Mouse (Mus musculus) urinary bladder, postnatal 4 days (tissue): ENCODE measurements at regions not wholly inside any gene's neighbourhood (a gene's known extent, or its start where the extent isn't known, plus 50 kb on each side); places are given as distances from the start of the nearest gene placed in this dataset.

ENCODE experiments used
- DNase-seq, 2 experiments: peaks; one replicate each; pipeline ENCODE4 v3.0.0; 2021 to 2022; ENCODE audit warnings: low spot score in 2 of 2

GRCm38 (mm10) chr9:84923966-84924365 lies 388.6 kb upstream of the Gm11114 start:
- no peak for DNase-seq

GRCm38 (mm10) chr9:84936291-84937055 lies 376.1 kb upstream of the Gm11114 start:
- no peak for DNase-seq

- DNase-seq, result no peak
Observed at GRCm38 (mm10) chr9:84966558-84967154, 345.9 kb upstream of the Gm11114 start.

DNA sequence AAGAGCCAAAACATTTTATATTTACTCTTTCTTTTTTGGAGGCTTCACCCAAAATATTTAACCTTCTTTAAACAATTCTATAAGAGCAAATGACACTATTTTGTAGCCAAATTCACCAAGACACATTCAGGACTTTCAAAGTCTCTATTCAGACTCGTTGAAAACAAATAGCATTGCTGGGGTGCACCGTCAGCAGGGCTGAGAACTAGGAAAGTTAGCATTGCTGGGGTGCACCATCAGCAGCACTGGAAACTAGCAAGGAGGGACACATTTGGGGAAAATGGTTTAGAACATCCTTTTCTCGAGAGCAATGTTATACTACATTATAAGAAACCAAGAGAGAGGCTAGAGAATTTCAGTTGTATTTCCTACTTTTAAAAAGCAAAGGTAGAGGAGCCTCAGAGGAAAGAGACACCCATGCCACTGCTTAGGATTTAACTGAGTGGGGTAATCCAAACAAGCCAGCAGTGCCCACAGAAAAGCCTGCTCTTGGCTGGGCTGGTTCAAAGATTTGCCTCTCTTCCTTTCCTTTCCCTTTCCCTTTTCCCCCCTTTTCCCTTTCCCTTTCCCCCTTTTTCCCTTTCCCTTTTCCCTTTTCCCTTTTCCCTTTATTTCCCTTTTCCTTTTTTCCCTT lies 342.5 kb upstream of the Gm11114 start:
- DNase-seq, result no peak

- no peak for DNase-seq
Observed at GRCm38 (mm10) chr9:84977470-84977869, 335.1 kb upstream of the Gm11114 start.

GRCm38 (mm10) chr9:85003414-85003813 lies 309.2 kb upstream of the Gm11114 start:
- no peak for DNase-seq

GRCm38 (mm10) chr9:85011361-85011760 lies 301.2 kb upstream of the Gm11114 start:
- DNase-seq, result no peak

DNA sequence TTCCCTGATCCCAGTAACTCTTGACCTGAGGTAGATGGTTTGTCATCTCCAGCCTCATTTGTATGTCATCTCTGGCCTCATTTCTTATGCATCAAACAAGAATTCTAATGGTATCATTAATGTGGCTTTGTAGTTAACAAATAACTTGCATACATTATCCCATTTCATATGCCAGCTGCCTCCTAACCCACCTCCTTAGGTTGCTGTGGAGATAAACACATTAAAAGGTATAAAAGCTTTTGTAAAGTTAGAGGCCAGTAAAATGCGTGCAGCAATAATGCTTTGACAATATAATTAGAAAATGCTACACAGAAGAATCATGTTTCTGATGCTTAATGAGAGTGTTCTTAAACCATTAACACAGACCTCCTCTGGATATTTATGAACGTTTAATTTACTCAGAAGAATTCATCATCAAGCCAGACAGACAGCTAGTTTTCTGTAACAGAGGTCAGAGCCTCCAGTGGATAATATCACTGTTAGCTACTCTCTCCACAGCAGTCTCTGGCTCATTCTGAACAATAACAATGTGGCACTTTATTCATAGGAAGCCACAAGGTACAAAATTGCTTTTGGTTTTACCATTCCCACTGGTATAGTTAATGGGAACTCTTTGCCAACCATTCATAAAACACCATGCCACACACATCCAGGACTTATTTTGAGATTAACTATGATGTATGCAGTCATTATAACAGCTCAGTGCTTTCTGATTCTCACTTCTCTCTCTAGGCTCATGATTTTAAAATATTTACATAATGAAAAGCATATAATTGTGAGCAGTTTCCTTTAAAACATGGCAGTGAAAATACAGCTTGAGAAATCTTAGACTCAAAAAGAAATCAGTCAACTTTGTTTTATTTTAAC lies 264.2 kb upstream of the Gm11114 start:
- no peak for DNase-seq

GRCm38 (mm10) chr9:85052526-85052925 lies 260.0 kb upstream of the Gm11114 start:
- no peak for DNase-seq

- DNase-seq, result no peak
Observed at GRCm38 (mm10) chr9:85079975-85080374, 232.6 kb upstream of the Gm11114 start.

DNA sequence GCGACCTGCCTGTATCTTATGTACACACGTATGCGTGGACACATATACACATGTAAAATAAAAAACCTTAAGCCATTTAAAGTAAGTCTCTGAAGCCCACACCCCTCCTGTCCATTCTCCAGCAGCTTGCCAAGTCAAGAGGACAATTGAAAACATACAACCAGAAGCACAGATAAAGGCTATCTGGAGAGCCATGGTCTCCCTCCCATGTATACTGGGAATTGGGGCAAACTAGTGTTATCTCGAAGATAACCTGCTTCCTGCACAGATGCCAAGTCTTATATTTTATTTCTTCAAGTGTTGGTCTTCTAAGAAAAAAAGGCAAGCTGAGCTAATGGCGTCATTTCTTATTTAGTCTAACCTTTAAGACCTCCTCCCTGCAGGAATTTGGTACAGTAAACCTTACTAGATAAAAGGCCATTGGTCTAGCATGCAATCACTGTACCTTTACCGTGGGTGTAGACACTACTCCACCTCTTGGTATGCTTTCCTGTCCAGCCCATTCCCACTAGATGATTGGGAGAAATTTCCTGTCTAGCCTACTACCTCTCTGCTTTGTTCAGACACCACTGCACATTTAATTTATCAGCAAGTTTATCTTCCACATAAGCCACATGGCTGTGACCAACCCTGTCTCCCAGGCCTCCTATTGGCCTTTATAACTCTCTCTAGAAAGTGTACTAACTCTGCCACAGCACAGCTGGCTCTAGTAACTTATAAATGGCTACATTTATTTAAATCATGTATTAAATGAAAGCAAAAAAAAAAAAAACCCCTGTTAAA lies 223.8 kb upstream of the Gm11114 start:
- no peak for DNase-seq

- DNase-seq, result no peak
Observed at GRCm38 (mm10) chr9:85090297-85090696, 222.3 kb upstream of the Gm11114 start.

GRCm38 (mm10) chr9:85095234-85095633 lies 217.3 kb upstream of the Gm11114 start:
- no peak for DNase-seq

GRCm38 (mm10) chr9:85096520-85096919 lies 216.1 kb upstream of the Gm11114 start:
- DNase-seq, result no peak

GRCm38 (mm10) chr9:85112928-85113327 lies 199.6 kb upstream of the Gm11114 start:
- DNase-seq, result no peak

DNA sequence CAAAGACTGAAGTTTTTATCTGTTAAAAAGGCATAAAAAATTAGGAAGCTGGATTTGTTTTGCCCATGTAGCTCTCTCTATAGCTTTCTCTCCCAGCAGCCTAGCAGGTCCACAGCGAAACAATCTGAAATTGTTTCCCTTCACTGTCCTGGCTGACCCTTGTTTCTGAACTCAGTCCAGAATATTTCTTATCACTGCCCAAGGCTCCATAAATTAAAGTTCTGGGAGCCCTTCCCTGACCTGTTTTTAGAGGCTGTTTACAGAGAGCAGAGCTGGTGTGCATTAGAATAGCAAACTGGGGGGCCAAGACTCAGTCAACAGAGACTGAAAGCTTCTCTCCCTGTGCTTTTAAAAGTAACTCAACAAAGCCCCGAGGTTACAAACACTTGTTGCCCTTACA lies 198.3 kb upstream of the Gm11114 start:
- no peak for DNase-seq

DNA sequence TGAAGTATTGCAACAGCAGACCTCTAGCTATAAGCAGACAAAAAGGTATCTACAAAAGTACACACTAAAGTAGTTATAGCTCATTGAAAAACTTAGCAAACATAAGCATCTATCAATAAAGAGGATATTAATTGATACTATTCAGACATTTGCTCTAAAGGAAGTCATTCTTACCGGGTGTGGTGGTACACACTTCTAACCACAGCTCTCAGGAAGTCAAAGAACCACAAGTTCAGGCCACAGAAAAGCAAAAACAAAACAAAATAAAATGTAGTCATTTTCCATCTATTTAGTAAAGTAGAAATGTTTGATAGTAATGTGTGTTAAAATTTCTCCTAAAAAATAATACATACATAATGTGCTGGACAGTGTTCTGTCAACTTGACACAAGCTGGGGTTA lies 192.5 kb upstream of the Gm11114 start:
- DNase-seq, result no peak

DNA sequence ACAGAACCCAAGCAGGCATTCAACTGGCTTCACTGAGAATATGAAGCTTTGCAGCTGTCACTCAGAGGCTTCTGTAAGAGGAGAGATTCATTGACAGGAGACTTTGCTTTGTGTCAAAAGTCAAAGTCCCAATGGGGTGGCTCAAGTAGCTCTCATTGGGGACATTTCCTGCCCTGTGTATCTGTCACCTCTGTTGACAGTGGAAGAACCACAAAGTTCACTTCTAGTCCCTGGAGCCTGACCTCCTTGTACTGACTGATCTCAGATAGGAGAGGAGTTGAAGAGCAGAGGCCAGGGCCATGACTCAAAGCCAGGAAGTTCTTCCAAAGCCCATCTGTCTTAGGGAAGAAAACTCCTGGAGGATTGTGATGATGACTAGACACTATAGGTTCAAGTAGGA lies 191.5 kb upstream of the Gm11114 start:
- DNase-seq, result no peak

GRCm38 (mm10) chr9:85123706-85124105 lies 188.9 kb upstream of the Gm11114 start:
- DNase-seq, result no peak

GRCm38 (mm10) chr9:85125775-85126174 lies 186.8 kb upstream of the Gm11114 start:
- no peak for DNase-seq

DNA sequence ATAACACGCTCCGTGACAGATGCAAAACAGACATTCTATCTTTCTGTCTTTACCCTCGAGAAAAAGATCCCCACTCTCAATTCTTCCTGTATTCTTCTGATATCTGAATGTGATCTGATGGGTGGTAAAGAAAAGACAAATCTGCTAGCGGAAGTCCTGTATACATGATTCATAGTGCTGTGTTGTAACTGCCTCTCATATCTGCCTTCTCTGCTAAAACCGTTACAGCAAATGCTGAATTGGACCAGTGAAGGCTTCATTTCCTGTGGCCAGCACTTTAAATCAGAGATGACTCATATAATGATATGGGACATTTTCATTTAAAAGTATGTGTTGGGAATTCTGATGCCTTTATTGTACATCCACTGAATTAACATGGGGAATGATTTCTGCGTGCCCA lies 186.0 kb upstream of the Gm11114 start:
- no peak for DNase-seq
